Mouse (Mus musculus) left cerebral cortex, adult 11 months (tissue): ENCODE data around the gene Gm20605.
"Not testable (repeated sequence)": the region's sequence is repeated elsewhere in the genome, so short reads cannot be mapped to it uniquely, and the experiment has no call there.

Experiments
- DNase-seq: peaks from one replicate; pipeline ENCODE4 v3.0.0; 2022; ENCODE audit warnings: low spot score

Gm20605 gene

GRCm38 (mm10) chr5:137613076-137613475, 15.9 kb upstream of the Gm20605 start:
- DNase-seq: no peak

DNA sequence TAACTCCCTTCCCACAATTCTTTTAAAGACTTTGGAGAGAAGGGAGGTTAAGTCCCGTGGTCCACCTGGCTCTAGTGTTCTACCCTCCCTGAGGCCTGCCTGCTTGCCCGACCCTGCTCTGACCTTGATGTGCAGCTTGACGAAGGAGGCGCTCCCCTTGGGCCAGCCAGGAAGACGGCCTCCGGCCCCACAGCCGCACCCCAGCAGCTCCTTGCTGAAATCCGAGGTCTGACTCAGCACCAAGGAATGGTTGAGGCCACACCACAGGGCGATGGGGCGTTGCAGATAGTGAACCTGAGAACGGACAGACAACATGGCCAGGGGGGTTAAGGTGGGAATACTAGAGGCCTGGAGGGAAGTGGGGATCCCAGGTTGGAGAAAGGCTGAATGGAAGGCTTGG, 15.4 kb upstream of the Gm20605 start, which contains the start of gene Pcolce:
Gene Pcolce, minus strand, starts transcription at position 235 of the 400 bp plus-strand sequence.
- no peak for DNase-seq

- not testable (repeated sequence) for DNase-seq
These were observed 14.1 kb upstream of the Gm20605 start for GRCm38 (mm10) chr5:137614921-137615320.

- DNase-seq: no peak
These were observed 13.6 kb upstream of the Gm20605 start for GRCm38 (mm10) chr5:137615347-137615746.

GRCm38 (mm10) chr5:137623937-137624530, 4.9 kb upstream of the Gm20605 start:
- DNase-seq: no peak

DNA sequence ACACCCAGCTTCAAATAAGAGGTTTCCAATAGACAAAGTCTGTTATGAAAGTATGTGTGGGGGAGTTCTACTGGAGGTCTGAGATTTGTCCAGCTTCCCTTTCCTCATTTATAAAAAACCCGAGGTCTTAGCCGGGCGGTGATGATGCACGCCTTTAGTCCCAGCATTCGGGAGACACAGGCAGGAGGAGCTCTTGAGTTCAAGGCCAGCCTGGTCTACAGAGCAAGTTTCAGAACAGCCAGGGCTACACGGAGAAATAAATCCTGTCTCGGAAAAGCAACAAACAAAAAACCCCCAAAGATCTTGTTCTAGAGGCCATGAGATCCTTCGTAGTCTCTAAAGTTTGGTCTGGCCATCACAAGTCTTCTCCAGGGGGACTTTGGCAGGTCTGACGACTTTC, 984 bp upstream of the Gm20605 start:
- no peak for DNase-seq

- no peak for DNase-seq
These were observed 339 bp downstream of the Gm20605 start for GRCm38 (mm10) chr5:137629306-137629721.

DNA sequence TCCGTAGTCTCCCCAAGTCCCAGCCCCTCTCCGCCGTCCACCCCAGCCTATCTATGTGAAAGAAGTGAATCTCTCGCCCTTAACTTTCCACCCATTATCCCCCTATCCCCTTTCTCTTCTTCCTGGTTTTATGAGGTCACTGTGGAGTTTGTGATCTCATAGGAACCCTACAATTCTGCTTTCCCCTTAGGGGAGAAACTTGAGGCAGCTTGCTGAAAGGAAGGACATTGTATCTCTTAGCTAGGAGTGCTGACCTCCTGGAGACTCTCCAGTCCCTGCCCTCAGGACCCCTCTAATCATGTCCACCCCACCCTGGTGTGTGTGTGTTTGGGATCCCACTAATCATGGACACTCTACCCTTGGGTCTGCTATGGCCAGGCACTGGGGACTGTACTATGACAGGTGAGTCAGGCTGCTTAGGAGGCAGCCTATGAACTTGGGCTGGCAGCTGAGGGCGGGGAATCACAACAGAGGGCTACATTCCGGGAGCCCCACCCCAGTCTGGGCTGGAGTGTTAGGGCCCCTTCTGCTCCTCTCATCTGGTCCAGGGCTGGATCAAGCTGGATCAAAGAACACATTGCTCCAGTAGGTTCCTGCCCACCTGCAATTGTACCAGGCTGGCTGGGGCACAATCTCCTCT, 1.1 kb downstream of the Gm20605 start:
- no peak for DNase-seq

DNA sequence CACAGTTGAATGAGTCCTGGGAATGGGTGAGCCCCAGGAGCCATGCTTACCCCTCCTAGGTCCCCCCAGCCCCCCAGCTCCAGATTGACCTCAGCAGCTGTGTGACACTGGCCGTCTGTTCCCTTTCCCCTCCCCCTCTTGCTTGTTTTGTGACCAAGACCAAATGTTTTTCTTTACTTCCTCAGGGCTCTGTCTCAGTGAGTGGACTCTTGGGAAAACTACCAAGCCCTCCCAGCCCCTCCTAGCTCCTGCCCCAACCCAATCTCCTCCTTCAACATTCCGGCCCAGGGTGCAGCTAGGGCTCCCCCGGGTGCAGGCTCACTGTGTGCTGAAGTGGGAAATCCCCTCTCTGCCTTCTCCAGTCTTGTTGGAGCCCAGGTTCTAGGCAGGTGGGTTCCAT, 1.6 kb downstream of the Gm20605 start:
- DNase-seq: no peak

GRCm38 (mm10) chr5:137631171-137631570, 2.2 kb downstream of the Gm20605 start:
- DNase-seq: no peak

GRCm38 (mm10) chr5:137631591-137631990, 2.6 kb downstream of the Gm20605 start:
- no peak for DNase-seq

GRCm38 (mm10) chr5:137633397-137634084, 4.6 kb downstream of the Gm20605 start:
- DNase-seq: no peak

GRCm38 (mm10) chr5:137639472-137639871, 10.5 kb downstream of the Gm20605 start:
- no peak for DNase-seq

- no peak for DNase-seq
These were observed 12.1 kb downstream of the Gm20605 start, which contains the start of gene Sap25 for GRCm38 (mm10) chr5:137641054-137641453. Gene Sap25, plus strand, starts transcription at chr5:137641334.

- DNase-seq: no peak
These were observed 13.9 kb downstream of the Gm20605 start for GRCm38 (mm10) chr5:137642886-137643285.

DNA sequence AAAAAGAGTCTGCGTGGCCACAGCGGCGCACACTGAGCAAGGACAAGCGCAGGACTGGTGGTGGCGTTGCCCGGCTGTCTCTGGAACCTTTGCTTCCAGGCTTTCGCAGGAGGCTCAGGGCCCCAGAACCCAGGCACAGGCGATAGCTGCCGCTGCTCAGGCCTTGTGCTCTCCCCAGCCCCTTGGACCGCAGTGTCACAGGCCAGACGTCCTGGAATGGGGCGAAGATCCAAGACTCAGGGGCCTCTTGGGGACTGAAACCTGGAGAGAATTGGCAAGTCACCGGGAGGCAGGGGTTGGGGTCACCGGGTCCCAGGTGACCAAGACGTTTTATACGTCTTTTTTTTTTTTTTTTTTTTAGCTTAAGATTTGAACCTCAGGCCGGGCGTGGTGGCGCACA, 15.5 kb downstream of the Gm20605 start:
- no peak for DNase-seq

DNA sequence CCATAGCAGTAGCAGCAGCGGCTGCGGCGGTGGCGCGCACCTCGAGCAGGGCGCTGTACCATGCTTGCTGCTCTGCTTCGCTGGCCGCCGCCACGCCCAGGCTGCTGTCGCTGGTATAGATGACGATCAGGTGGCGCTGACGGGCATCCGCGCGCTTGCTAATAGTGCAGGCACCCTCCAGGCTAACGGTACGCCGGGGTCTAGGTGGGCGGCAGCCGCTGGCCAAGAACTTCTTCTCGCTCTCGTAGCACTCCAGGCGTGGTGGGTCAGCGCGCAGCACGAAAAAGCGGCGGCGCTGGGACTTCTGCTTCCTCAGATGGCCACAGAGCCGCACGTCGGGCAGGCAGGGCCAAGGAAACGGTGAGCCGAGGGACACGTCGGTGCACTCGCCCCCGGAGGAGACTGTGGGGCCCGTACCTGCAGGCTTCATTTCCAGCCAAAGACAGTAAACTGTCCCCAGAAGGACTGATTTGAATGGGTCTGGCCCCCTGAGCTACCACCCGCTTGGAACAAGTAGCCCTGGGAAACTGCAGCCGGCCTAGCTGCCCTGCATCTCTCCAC, 16.2 kb downstream of the Gm20605 start:
- no peak for DNase-seq

GRCm38 (mm10) chr5:137645652-137646091, 16.7 kb downstream of the Gm20605 start, which contains the start of gene Irs3:
Gene Irs3, minus strand, starts transcription at chr5:137645714.
- DNase-seq: no peak

- DNase-seq: no peak
These were observed 19.0 kb downstream of the Gm20605 start for GRCm38 (mm10) chr5:137647827-137648601.

- no peak for DNase-seq
These were observed 20.3 kb downstream of the Gm20605 start for GRCm38 (mm10) chr5:137649251-137649650.

DNA sequence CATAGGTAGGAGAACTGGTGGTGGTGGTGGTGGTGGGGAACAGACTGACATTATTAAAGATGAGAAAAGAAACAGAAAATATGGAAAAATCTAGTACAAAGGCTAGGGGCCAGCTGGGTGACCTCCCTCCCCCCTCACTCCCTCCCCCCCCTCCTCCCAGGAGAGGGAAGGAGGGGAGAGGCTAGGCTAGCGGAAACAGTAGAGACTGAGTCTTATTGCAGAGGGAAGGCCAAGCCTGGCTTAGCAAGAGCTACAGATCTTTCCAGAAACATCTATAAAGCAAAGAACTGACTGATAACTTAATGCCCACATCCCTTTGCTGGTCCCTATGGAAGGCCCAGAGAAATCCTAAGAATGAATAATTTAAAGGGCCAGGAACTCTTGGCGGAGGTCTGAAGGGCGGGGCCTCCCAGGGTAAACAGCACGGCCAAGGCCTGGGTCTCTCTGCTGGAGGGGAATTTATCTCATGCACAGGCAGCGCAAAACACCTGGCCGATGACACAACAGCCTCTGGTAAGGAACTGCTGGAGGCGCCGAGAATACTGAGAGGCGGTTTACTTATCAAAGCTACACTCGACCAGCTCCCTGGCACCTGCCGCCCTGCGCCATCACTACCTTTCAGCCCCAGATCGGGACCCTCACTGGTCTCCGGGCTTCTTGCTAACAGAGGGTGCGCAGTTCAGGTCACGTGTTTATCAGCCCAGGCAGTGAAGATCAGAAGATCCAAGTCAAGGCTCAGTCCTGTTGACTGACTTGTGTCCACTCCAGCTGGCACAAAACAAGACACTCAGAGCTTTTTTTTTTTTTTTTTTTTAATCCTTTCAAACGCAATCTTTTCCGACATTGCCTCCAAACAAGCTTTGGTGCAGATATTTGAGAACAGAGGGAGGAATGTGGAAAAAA, 20.9 kb downstream of the Gm20605 start:
- no peak for DNase-seq
